Comparison of ENCODE assay signal across 17 mouse cellular contexts in the genomic region with DNA sequence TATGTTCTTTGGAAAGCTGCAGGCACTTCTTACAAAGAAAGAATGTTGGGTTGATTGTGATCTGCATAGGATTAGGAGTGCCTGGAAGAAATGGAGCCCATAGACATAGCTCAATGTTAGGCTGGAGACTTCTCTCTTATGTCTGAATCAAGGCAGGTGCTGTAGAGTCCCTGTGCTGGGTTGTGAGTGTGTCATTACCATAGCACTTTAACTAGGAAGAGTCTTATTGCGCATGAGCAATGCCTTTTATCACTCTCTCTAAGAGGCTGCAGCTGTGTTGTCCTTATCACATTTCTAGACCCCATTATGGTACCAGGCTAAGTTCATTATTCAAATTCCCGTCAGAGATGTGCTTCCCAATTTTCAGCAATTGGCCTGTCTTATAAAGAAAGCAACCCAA.
"Had no signal": no experiment of that assay in that cellular context is flagged by ENCODE, and none has a peak within 500 bp of the region (broad histone marks: within the 10 kb centered on the region; RNA-seq: fewer than 3 reads in every experiment).

No protein-coding gene starts in this region.

- H3K27me3 ChIP-seq: lung, embryonic 15.5 days; megakaryocyte, embryonic 14.5 days; midbrain, embryonic 13.5 days; midbrain, embryonic 15.5 days; neural tube, embryonic 12.5 days; stomach, embryonic 15.5 days had no signal

- H3K9ac ChIP-seq: lung, embryonic 15.5 days; midbrain, embryonic 13.5 days; midbrain, embryonic 15.5 days; neural tube, embryonic 12.5 days; stomach, embryonic 15.5 days had no signal

- H3K4me2 ChIP-seq: lung, embryonic 15.5 days; midbrain, embryonic 11.5 days; midbrain, embryonic 13.5 days; midbrain, embryonic 15.5 days; neural tube, embryonic 12.5 days; stomach, embryonic 15.5 days had no signal

- H3K4me3 ChIP-seq: lung, embryonic 15.5 days; megakaryocyte, embryonic 14.5 days; midbrain, embryonic 13.5 days; midbrain, embryonic 15.5 days; neural tube, embryonic 12.5 days; stomach, embryonic 15.5 days had no signal

- DNase-seq: lung, adult 2 months; lung, postnatal 14 days; lung, postnatal 36 days; right cerebral cortex, postnatal 14 days; thymus, adult 2 months; thymus, postnatal 25 days; thymus, postnatal 4 days had no signal

- H3K9me3 ChIP-seq: lung, embryonic 15.5 days; midbrain, embryonic 13.5 days; midbrain, embryonic 15.5 days; neural tube, embryonic 12.5 days; stomach, embryonic 15.5 days had no signal

- H3K36me3 ChIP-seq: lung, embryonic 15.5 days; midbrain, embryonic 13.5 days; midbrain, embryonic 15.5 days; neural tube, embryonic 12.5 days; stomach, embryonic 15.5 days had no signal

- ATAC-seq: lung, postnatal 0 days; midbrain, embryonic 13.5 days; midbrain, embryonic 15.5 days had no signal

- H3K27ac ChIP-seq: lung, embryonic 15.5 days; macrophage; midbrain, embryonic 13.5 days; midbrain, embryonic 15.5 days; neural tube, embryonic 12.5 days; stomach, embryonic 15.5 days; stomach, postnatal 0 days had no signal

- H3K4me1 ChIP-seq: lung, embryonic 15.5 days; megakaryocyte, embryonic 14.5 days; midbrain, embryonic 13.5 days; midbrain, embryonic 15.5 days; neural tube, embryonic 12.5 days; stomach, embryonic 15.5 days had no signal
